Mouse (Mus musculus): ENCODE data around the gene Klhl23.

DNA sequence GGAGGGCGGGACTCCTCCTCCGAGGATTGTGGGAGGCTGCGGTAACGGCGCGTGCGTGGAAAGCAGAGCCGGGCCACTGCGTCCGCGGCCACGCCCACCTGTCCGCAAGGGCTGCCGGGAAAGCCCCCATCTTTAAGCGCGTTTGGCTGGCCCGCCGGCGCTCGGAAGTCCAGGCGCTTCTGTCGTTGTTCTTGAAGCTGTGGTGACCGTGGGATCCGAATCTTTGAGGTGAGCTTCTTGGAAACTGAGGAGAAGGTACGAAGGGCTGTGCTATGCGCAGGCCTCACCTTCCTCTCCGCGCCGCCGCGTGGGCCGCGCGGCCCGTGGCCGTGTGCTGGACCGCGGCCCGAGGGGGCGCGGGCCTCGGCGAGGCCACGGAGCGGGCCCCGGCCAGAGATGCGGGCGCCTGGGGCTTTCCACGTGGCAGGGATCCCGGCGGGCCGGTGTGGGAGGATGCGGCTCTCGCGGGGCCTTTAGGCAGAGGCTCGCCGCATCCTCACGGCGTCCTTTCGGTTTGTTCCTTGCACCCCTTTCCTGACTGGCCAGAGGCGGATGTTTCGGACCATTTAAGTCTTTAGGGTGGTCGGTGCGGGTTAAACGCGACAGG lies 39.8 kb downstream of the Klhl23 start, which contains the start of gene Ssb:
- TF ChIP-seq EP300 (optimal IDR thresholded peaks at IDR 0.05) (no peak), CTCF (IDR thresholded peaks at IDR 0.05; ENCODE audit: low read depth) (no peak)
